Mouse (Mus musculus) cortical plate, adult 2 months (tissue): ENCODE measurements around the gene Ints11.

Source experiments
- CTCF ChIP-seq: fragments of 200-500 bp; IDR thresholded peaks from 2 replicates; pipeline ENCODE4 v1.5.1; 2011; ENCODE audit warnings: mild to moderate bottlenecking, control low read depth, low read length; ENCODE audit not compliant: insufficient read depth; ENCODE audit errors: extremely low read depth
- POLR2A ChIP-seq: fragments of 200-500 bp; IDR thresholded peaks from 2 replicates; pipeline ENCODE4 v1.6.1; 2011; ENCODE audit warnings: mild to moderate bottlenecking, low read length, control low read depth; ENCODE audit not compliant: insufficient read depth; ENCODE audit errors: extremely low read depth

GRCm38 (mm10) chr4:155841651-155842270 is 27.6 kb upstream of the Ints11 start:
- TF ChIP-seq CTCF (no peak), POLR2A (no peak)
